Mouse (Mus musculus): ENCODE results near the gene Gpr62.

Gpr62 gene

GRCm38 (mm10) chr9:106474456-106474855 is 8.7 kb upstream of the Gpr62 start:
- no peak for DNase-seq (ENCODE audit: low spot score)

- DNase-seq (ENCODE audit: low spot score): no peak
These were observed 8.0 kb upstream of the Gpr62 start for GRCm38 (mm10) chr9:106473753-106474105.

- no peak for DNase-seq (ENCODE audit: low spot score)
These were observed 7.5 kb upstream of the Gpr62 start for GRCm38 (mm10) chr9:106473081-106473752.

GRCm38 (mm10) chr9:106472321-106472720 is 6.6 kb upstream of the Gpr62 start:
- no peak for DNase-seq (ENCODE audit: low spot score)

GRCm38 (mm10) chr9:106471892-106472291 is 6.2 kb upstream of the Gpr62 start:
- DNase-seq (ENCODE audit: low spot score): no peak

- no peak for DNase-seq (ENCODE audit: low spot score)
These were observed 5.4 kb upstream of the Gpr62 start for GRCm38 (mm10) chr9:106470991-106471750.

- no peak for DNase-seq (ENCODE audit: low spot score)
These were observed 4.0 kb upstream of the Gpr62 start for GRCm38 (mm10) chr9:106469776-106470175.

- no peak for DNase-seq (ENCODE audit: low spot score)
These were observed 3.6 kb upstream of the Gpr62 start for GRCm38 (mm10) chr9:106469317-106469716.

- DNase-seq (ENCODE audit: low spot score): no peak
These were observed 2.0 kb upstream of the Gpr62 start for GRCm38 (mm10) chr9:106467746-106468145.

GRCm38 (mm10) chr9:106466721-106467120 is 983 bp upstream of the Gpr62 start:
- no peak for DNase-seq (ENCODE audit: low spot score)

- no peak for DNase-seq (ENCODE audit: low spot score)
These were observed 792 bp downstream of the Gpr62 start for GRCm38 (mm10) chr9:106464751-106465541.

- no peak for DNase-seq (ENCODE audit: low spot score)
These were observed 2.3 kb downstream of the Gpr62 start for GRCm38 (mm10) chr9:106463122-106464063.

- DNase-seq (ENCODE audit: low spot score): no peak
These were observed 3.3 kb downstream of the Gpr62 start for GRCm38 (mm10) chr9:106462430-106462800.

- DNase-seq (ENCODE audit: low spot score): no peak
These were observed 3.9 kb downstream of the Gpr62 start for GRCm38 (mm10) chr9:106461641-106462429.

GRCm38 (mm10) chr9:106461026-106461415 is 4.7 kb downstream of the Gpr62 start:
- no peak for DNase-seq (ENCODE audit: low spot score)

- DNase-seq (ENCODE audit: low spot score): no peak
These were observed 5.2 kb downstream of the Gpr62 start for GRCm38 (mm10) chr9:106460401-106461025.

- DNase-seq (ENCODE audit: low spot score): no peak
These were observed 5.8 kb downstream of the Gpr62 start for GRCm38 (mm10) chr9:106459946-106460345.

- DNase-seq (ENCODE audit: low spot score): no peak
These were observed 7.8 kb downstream of the Gpr62 start for GRCm38 (mm10) chr9:106457920-106458319.

- DNase-seq (ENCODE audit: low spot score): no peak
These were observed 8.6 kb downstream of the Gpr62 start for GRCm38 (mm10) chr9:106457163-106457559.

GRCm38 (mm10) chr9:106456325-106457162 is 9.2 kb downstream of the Gpr62 start:
- DNase-seq (ENCODE audit: low spot score): no peak

Measured in spleen, adult 12 weeks (tissue).